Mouse (Mus musculus) CD4-positive, CD25-positive, alpha-beta regulatory T cell, adult 4 months (primary cell): ENCODE measurements at regions not wholly inside any gene's neighbourhood (a gene's known extent, or its start where the extent isn't known, plus 50 kb on each side); places are given as distances from the start of the nearest gene placed in this dataset.

Experiments used
- ATAC-seq: one replicate; pipeline ENCODE4 v1.8.0; 2017

DNA sequence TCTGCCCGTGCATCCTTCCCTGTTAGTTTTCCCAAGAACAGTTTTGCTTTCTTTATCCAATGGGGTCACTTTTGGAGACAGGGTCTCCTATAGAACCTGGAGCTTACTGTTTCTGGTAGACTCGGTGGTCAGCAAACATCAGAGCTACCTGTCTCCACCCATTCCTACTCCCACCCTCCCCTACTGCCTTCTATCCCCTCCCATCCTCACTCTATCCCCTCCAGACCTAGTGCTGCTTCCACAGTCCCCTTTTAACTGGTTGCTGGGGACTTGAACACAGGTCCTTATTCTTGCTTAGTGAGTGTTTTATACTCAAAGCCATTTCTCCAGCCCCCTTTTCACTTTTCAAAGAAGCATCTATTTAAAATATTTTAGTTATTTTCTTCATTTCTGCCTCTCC is 189.4 kb upstream of the Fat4 start:
- no peak for ATAC-seq

DNA sequence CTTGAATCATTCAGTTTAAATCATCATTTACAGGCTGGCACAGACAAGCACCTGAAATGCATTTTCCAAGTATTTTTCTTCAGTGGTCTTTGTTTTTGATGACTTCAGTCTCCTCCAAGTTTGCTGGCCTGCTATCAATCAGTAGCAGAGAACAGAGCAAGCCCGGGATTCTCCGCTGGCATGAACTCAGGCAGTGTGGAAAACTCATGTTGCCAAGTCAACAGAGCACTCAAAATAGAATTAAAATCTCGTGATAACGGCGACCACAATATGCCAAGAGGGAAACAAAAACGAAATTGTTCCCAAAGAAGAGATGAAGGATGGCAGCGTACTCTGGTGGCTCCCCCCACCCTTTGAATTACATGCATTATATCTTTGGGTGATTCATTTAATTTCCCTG is 190.9 kb upstream of the Fat4 start:
- no peak for ATAC-seq

DNA sequence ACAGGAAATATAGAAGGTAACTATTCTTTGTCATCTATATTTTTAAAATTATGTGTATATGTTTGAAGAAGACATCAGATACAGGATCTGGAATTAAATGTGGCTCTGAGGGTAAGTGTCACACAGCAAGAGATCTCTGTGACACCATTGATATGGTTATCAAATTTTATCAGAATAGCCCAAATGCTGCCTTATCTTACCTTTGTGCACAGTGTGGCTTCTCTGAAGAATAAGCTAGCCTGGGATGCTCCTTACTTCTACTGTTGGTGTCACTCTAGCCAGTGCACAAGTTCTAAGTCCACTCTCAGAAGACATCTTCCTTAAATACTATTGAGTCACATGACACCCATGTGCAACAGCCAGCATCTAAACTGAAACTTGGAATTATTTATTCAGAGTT is 194.0 kb upstream of the Fat4 start:
- ATAC-seq, result no peak

DNA sequence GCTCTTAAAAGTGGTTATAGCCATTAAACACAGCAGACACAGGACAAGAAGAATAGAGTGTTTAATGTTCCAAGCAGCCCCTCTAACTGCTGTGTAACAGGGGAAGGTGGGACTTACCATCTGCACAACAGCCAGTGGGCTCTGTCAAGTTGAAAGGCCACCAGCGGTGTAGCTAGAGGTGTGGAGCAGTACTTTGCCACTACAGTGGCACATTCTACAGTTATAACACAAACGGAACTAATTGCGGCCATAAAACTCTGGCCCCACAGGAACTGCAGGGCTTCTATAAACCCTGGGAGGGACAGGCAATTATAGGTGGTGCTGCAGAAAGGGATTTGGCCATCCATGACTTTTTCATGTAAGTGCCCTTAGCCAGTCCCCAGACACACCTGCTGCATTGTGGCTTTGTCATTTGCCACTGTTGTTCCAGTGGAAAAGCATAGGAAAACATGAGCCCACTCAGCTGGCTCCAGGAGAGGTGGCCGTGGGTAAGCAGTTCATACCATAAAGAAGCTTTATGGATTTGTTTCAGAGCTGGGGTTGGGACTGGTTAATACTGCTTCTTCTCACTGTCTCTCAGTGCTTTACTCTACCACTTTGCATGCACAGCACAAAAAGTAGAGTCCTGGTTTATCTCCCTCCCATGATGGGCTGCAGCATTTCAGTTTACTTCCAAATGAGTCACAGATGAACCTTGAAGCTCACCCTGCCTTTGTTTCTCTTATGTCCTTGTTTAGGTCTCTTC is 199.8 kb upstream of the Ankrd50 start:
- no peak for ATAC-seq

DNA sequence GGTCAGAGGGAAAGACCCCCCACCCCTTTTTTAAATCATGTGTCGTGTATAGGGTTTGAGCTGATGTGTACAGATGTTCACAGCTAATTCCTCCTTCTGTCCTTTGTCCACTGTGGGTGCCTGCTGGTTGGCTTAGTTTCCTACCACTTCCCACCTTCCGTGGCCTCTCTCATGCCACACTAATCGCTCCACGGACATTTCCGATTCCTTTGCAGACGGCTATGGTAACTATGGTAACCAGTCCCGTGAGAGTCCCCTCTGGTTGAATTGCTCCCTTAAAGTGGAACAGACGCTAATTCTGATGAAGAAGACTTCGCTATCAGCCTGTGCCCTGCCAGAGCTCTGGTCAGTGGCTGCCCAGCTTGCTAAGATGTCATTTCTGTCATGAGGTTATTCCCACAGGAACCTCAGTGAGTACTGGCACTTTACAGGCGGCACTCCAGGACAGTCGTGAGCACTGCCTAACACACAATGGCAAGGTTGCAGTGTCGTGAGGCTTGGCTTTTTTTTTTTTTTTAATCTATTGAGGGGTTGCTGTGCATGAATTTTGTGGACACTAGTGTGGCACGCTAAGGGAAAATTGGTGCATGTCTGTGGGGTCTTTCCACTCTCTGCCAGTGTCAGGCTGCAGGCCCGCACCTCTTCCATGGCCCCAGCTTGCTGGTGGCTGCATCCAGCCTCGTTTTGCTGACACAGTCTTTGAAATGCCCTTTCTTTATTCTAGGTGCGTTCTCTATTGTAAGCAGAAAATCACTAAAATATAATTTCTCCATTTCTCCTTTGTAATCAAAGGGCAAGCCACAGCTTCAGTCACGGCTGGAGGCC is 179.2 kb upstream of the Ankrd50 start:
- ATAC-seq, result no peak

DNA sequence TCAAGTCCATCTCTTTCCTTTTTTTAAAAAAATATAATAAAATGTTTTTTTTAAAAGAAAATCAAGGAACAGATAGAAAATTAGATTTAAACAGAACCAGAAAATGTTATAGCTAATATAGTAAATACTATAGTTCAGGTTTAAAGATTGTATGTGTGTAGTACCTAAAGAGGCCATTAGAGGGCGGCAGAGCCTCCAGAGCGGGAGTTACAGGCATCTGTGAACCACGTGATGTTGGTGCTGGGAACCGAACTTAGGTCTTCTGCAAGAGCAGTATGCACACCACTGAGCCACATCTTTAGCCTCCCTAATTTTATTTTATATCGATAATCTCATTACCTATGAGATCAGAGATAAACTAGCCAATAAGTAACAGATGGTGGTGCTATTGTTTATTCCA is 178.4 kb upstream of the Ankrd50 start:
- ATAC-seq, result no peak

DNA sequence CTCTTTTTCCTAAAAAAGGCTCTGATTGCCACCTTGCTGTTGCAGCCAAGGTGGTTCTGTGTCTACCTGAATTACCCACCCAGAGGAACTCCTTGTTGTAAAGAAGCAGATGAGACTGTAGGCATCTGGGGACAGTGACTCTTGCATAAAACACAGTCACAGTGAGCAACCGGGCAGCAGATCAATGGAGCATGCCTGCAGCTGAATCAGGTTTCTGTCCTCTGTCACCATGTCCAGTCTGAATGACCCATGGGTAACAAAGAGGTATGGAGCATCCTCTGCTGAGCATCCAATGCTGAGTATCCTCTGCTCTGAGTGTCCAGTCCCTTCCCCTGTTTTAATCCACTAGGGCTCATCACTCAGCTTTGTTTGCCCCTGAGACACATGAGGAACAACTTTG is 172.1 kb upstream of the Ankrd50 start:
- ATAC-seq, result no peak

DNA sequence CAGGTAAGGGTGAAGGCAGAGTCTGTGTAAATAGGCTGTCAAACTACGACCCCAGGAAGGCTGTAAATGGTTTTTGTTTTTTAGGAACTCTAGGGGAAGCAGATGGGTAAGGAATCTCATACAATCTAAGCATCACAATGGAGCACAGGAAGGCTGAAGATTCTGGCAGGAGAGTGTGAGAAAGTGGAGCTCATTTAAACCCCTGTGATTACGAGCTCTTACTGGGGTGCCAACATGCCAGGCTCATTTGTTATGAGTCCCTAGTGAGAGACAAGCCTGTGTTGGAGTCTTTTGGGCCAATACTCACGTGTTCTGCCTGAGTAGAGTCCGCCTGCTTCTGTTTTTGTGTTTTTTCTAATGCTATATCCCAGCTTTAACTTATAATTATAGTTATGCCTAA is 169.3 kb upstream of the Ankrd50 start:
- ATAC-seq, result no peak

DNA sequence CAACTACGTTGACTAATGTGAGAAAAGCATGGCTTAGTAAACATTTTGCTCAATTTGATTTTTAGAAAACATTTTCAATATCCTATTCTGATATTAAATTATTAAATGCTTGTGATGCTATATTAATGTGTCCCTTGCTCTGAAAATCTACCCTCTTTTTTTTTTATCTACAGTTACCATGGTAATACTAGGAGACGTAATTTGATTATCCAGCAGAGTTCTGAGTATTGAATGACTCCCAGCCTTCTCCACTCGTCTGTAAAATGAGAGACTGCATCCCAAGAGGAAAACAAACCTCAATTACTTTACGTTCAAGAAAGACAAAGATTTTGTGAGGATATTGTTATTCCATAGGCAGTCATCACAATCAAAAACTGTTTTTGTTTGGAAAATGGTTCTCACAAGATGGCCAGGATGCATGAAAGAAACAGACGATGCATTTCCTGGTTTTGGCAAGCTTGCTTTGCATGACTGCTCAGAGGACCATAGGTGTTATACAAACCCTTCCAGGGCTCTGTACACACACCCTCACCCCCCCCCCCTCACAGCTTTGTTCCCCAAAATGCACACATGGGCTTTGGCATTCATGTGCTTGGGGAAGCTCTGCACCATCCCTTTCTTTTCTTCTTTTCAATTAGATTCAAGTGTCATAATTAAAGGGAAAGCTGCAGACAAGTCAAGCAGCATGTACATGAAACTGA is 168.5 kb upstream of the Ankrd50 start:
- ATAC-seq, result no peak

DNA sequence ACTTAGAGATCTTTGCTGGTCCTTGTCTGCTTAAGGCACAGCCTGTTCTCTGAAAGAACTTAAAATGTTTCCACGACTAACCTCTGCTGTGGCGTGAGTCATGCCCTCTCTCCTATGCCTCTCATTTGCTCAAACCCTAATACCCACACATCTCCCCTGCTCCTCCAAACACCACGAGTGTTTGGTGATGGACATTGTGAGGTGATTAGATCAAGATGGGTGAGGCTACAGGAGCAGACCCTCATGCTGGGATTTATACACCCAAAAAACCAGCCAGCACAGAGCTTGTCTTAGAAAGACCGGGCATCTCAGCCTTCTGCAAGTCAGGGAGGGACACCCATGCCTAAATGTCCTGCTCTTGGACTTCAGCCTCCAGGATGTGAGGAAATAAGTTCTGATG is 165.5 kb upstream of the Ankrd50 start:
- no peak for ATAC-seq

DNA sequence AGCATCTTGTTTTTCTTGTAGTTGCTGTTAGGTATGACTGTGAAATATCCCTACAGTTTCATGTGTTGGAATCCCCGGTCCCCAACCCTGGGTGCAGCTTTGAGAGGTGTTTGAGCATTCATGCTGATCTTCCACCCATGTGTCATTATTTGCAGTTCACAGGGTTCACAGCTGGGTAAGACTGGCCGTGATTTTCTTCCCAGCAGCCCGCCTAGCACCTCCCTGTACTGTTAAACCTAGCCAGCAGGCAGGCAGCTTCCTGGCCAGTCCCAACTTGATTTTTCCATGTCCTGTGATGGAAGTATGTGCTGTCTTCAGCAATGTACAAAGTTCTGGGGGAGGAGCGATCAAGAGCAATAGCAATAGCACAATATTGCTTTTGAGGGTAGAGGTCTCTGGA is 164.0 kb upstream of the Ankrd50 start:
- no peak for ATAC-seq

DNA sequence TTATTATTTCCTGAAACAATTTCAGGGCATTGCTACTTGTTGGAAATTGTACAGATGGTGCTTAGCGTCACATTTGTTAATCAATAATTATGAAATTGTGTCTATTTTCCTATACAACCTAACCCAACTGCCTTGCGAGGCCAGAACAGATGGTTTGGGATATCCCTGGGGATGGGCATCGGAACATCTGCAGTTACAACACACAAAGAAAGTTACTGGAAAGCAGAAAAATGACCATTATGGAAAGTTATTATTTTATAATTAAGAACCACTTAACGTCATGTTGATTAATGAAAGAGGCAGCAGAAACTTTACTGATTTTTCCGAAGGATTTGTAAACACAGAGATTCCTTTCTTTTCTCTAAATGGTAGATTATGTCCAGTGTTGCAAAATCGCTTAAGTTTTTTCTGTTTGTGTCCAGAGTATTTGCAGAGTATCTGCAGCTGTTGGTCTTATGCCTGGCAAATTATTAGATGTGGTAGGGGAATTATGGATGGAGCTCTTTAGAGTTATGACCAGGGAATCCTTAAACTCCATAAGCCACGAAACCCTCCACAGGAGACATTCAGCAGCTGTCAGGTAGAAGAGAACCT is 163.2 kb upstream of the Ankrd50 start:
- ATAC-seq, result no peak

DNA sequence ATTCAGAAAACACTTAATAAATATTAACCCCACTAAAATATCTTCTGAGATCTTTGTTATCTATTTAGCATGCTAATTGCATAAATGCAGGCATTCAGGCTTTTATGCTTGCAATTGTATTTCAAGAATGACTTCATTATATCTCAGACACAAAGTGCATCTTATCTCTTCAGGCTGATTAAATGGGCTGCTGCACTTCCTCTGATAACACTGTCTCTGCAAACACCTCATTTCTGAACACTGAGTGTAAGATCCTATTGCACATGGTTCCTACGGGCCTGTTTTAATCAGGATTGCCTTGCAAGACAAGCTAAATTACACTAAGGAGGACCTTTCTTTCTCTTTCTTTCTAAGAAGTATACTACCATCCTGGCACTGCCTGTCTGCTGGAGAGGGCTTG is 157.1 kb upstream of the Ankrd50 start:
- no peak for ATAC-seq

DNA sequence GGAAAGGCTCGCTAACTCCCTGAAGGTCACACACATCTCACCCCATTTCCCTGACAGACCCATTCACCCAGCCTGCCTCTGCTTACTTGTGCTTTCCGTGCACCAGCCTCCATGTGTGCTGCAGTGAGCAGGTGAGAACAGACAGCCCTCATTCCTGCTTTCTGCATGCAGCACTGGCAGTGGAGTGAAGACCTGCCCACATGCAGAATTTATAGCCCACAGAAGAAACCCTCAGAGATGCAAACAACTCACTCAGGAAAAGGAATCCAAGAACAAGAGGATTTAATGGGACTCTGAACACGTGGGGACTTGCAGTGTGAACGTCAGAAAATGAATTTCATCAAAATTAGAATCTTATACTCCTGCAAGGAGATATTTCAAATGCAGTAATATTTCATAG is 152.2 kb upstream of the Ankrd50 start:
- ATAC-seq, result no peak

DNA sequence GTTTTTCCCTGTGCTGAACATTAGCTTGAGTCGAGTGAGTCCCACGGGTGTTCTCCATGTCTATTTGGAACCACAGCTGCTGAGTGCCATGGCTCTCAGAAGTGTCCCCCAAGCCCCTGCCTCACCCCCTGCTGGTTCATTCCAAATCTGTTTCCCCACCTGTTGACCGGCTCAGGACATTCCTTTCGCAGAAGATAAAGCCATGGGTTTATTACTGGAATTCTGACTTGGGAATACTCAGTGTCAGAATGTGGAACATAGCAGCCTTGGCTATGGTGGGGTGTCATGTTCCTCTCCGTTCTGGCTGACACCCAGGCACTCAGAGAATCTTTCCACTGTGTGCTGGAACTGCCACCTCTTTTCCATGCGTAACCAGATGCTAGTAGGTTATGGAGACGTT is 148.7 kb upstream of the Ankrd50 start:
- ATAC-seq, result no peak

DNA sequence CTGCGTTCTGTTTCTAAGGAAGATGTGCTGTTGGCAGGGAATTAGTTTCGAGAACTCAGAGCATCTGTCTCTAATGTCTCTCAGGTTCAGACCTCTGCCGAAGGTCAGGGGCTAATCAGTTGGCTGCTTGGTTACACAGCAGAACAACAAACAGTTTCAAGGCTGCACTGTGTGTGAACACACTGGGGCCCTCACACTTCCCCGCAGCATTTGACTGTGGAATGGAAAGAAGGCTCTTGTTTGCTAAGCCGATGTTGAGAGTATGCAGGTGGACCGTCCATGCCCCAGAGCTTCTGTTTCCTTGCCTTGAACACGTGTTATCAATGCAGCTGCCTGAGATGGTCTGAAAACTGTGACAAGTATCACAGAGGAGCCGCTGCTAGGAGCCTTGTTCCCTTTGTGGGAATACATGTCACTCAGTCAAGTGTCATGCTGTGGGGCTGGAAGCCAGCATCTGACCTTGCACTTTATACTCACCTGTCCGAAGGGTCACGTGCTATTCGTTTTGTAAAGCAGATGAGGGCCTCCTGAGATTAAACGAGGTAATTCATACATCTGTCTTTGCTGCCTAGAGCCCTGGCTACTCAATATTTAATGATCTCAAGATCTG is 141.0 kb upstream of the Ankrd50 start:
- ATAC-seq, result no peak

DNA sequence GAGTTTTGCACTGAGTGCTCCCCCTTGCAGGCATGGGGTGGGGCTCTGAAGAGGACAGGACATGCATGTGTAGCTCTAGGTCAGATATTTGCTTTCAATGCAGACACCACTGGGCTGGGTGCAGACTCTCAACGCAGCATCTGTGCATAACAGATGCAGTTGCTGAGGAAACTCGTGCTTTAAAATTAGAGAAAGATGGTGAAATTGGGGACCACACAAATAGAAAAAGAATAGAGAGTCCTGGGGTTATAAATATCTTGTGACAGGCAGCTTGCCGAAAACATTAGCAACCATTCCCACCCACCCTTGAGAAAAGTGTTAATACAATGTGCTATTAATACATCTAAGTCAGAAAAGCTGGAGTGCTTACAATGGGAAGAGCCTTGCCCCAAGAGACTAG is 133.3 kb upstream of the Ankrd50 start:
- ATAC-seq, result no peak

DNA sequence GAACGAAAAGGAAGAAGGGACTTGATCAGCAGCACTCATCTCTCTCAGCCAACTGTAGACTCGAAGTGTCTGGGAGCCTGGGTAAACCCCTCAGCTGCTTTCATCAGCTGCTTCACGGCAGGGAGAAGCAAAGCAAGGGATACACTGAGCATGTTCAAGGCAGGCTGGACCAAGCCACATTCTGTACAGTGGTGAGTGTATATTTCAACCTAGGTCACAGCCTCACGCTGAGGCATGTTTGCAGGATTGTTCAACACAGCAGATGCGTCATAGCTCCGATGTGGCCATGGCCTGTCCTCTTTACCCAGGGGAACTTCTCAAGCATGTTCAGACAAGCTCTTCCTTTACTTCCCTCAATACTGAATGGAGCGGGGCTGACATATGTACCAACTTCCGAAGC is 132.6 kb upstream of the Ankrd50 start:
- ATAC-seq, result no peak

DNA sequence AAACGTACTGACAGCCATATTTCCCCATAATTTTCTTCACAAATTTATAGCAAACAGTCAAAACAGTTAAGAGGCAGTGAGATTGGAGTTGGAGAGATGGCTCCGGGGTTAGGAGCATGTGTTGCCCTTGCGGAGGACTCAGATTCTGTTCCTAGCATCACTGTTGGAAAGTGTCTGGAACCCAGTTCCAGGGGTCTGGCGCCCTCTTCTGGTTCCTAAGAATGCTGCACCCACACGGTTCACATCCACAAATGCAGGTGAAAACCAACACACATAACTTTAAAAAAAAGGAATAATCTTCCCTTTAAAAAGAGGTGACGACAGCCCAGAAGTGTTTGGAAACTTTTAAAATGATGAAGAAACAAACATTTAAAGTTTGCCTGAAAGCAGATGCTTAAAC is 129.1 kb upstream of the Ankrd50 start:
- no peak for ATAC-seq

DNA sequence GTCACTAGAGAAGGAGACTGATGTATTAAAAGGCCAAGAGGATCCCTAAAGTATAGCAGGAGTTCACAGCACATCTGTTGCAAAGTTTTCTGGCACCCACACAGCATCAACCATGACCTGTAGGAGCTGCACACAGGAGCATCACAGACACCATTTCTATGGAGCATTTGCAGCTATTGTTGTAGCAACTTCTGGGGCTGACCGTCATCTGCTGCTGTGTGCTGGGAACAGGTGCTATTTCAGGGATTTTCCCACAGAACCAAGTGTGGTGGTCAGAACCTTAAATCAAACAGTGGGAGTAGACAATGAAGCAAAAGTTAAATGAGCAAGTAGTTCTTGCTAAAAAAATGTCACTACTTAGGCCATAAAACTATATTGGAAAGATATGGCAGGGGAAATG is 106.9 kb upstream of the Ankrd50 start:
- ATAC-seq, result no peak

DNA sequence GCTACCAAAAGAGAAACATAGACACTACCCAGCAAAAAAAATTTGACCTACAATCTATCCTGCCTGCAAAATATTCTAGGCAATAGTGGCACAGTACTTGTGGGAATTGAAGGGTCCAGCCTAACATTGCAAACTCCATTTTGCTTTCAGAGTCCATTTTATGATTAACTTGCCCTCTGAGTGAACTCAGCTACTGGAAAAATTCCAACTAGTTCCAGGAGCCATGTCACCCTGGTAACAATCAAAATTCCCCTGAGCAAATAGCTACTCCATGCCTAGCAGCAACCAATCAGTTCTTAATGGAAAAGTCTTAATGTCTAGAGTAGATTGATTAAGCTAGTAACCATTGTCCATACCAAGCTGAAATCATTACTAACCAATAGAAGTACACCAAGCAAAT is 104.3 kb upstream of the Ankrd50 start:
- ATAC-seq, result no peak

DNA sequence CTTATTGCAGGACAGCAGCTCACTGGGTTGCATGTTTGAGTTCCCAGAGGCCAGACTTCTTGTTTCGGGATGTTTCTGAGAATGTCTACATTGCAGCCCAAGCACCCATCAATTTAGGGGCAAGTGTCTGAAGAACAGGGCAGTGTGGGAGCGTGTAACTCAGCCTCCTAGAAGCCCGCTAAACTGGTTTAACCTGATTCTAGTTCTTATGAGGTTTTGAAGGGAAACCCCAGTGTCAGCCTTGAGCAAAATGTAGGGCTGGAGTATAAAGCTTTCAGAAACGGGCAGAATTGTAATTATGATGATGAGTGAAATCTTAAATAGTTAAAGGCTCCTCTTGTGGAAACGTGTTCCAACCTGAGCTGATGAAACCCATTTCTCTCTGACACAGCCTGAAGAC is 100.9 kb upstream of the Ankrd50 start:
- ATAC-seq, result no peak

DNA sequence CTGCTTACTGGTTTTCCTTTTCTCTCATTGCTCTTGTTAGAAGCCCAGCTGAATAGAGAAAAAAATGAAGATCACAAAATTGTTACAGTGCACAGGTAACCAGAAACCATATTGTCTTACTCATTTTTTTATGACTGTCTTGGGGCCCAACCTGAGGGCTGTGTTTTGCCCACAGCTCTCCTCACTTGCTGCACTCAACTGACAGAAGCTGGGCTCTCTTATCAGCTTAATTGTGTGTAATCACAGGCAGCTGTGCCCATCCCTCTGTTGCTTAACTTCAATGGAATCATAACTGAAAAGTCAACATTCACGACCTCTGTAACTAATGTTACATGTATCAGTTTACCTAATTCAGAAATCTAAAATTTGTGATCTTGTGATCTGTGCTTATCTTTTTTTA is 95.1 kb upstream of the Ankrd50 start:
- no peak for ATAC-seq
